19 mouse cellular contexts compared by ENCODE assay signal in the genomic region with DNA sequence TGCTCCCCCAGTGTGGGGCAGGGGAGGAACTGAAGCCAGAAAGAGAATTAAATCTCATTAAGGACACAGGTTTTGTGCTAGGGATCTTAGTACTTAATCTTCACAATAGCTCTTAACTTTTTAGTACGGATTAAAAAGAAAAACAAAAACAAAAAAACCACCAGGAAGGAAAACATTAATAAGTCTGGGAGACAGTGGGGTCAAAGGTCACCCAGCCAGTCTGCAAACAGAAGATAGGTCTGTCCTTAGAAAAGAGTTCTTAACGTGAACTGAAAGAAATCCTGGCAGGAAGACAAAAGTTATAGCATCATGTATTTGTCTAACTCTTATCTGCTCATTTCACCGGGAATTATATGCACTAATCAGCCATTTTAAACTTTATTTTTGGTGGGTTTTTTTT.
"Had no signal": no experiment of that assay in that cellular context is flagged by ENCODE, and none has a peak within 500 bp of the region (broad histone marks: within the 10 kb centered on the region; RNA-seq: fewer than 3 reads in every experiment).

No protein-coding gene starts in this region.

- DNase-seq: left cerebral cortex, postnatal 4 days; lung, adult 2 months; lung, postnatal 14 days; right cerebral cortex, postnatal 25 days; spleen, adult 18-20 months; thymus, postnatal 25 days had no signal

- H3K4me2 ChIP-seq: limb, embryonic 12.5 days; limb, embryonic 15.5 days; liver, embryonic 12.5 days; liver, embryonic 15.5 days; midbrain, embryonic 12.5 days; midbrain, embryonic 15.5 days; neural tube, embryonic 12.5 days; neural tube, embryonic 15.5 days; stomach, embryonic 15.5 days had no signal

- H3K4me3 ChIP-seq: limb, embryonic 12.5 days; limb, embryonic 15.5 days; liver, embryonic 12.5 days; liver, embryonic 15.5 days; midbrain, embryonic 12.5 days; midbrain, embryonic 15.5 days; neural tube, embryonic 12.5 days; neural tube, embryonic 15.5 days; stomach, embryonic 15.5 days had no signal

- H3K27ac ChIP-seq: hindbrain, postnatal 0 days; limb, embryonic 12.5 days; limb, embryonic 15.5 days; liver, embryonic 12.5 days; liver, embryonic 15.5 days; macrophage; midbrain, embryonic 12.5 days; midbrain, embryonic 15.5 days; neural tube, embryonic 12.5 days; neural tube, embryonic 15.5 days; stomach, embryonic 15.5 days had no signal

- ATAC-seq: hindbrain, postnatal 0 days; inflammation-experienced regulatory T-cells, adult 6 months; intestine, embryonic 16.5 days; liver, embryonic 12.5 days; midbrain, embryonic 15.5 days had no signal

- H3K36me3 ChIP-seq: limb, embryonic 12.5 days; limb, embryonic 15.5 days; liver, embryonic 12.5 days; liver, embryonic 15.5 days; midbrain, embryonic 12.5 days; midbrain, embryonic 15.5 days; neural tube, embryonic 12.5 days; neural tube, embryonic 15.5 days; stomach, embryonic 15.5 days had no signal

- H3K9me3 ChIP-seq: limb, embryonic 12.5 days; limb, embryonic 15.5 days; liver, embryonic 12.5 days; liver, embryonic 15.5 days; midbrain, embryonic 12.5 days; midbrain, embryonic 15.5 days; neural tube, embryonic 12.5 days; neural tube, embryonic 15.5 days; stomach, embryonic 15.5 days had no signal

- H3K4me1 ChIP-seq: limb, embryonic 12.5 days; limb, embryonic 15.5 days; liver, embryonic 12.5 days; liver, embryonic 15.5 days; midbrain, embryonic 12.5 days; midbrain, embryonic 15.5 days; neural tube, embryonic 12.5 days; neural tube, embryonic 15.5 days; stomach, embryonic 15.5 days had no signal

- H3K9ac ChIP-seq: limb, embryonic 12.5 days; limb, embryonic 15.5 days; liver, embryonic 12.5 days; liver, embryonic 15.5 days; midbrain, embryonic 12.5 days; midbrain, embryonic 15.5 days; neural tube, embryonic 12.5 days; neural tube, embryonic 15.5 days; stomach, embryonic 15.5 days had no signal

- H3K27me3 ChIP-seq: limb, embryonic 12.5 days; limb, embryonic 15.5 days; liver, embryonic 12.5 days; liver, embryonic 15.5 days; midbrain, embryonic 12.5 days; midbrain, embryonic 15.5 days; neural tube, embryonic 12.5 days; neural tube, embryonic 15.5 days; stomach, embryonic 15.5 days had no signal
